Mouse (Mus musculus): ENCODE measurements around the gene Ado.

- no peak for TF ChIP-seq CTCF (IDR thresholded peaks at IDR 0.05; ENCODE audit: borderline replicate concordance, insufficient read depth, low read depth, low read length)
- no peak for TF ChIP-seq POLR2A (IDR thresholded peaks at IDR 0.05; ENCODE audit: borderline replicate concordance, insufficient read depth, low read length)
These were observed 8.2 kb downstream of the Ado start for GRCm38 (mm10) chr10:67540591-67540990.
